Mouse (Mus musculus): ENCODE data around the gene Smarcd2. TPM values are rescaled to one million over a fixed set of nuclear protein-coding genes. Genes with fewer than 3 reads are reported as not detected.
"Not testable (repeated sequence)": the region's sequence is repeated elsewhere in the genome, so short reads cannot be mapped to it uniquely, and the experiment has no call there.

The Smarcd2 gene
- total RNA-seq, 2 experiments from 2014 or later = 17.7 to 21.5 TPM

GRCm38 (mm10) chr11:106255685-106256451, 16.9 kb downstream of the Smarcd2 start, which contains the start of the genes Ftsj3 and Psmc5:
TSS of gene Ftsj3 (minus strand) at chr11:106256079.
TSS of gene Psmc5 (plus strand) at chr11:106256154.
- DNase-seq (ENCODE audit: low spot score) = peak; percentile 94
- intact Hi-C loops (cut with DNase I) = loop anchor here (2.0 kb wide), 1 partner anchor 17 kb away; the partner anchor contains the start of gene Smarcd2

- DNase-seq (ENCODE audit: low spot score) = no peak
- intact Hi-C loops (cut with DNase I) = no loop called here
These were observed 17.6 kb downstream of the Smarcd2 start for GRCm38 (mm10) chr11:106255174-106255573.

GRCm38 (mm10) chr11:106254767-106255166, 18.0 kb downstream of the Smarcd2 start:
- intact Hi-C loops (cut with DNase I) = no loop called here
- DNase-seq (ENCODE audit: low spot score) = no peak

DNA sequence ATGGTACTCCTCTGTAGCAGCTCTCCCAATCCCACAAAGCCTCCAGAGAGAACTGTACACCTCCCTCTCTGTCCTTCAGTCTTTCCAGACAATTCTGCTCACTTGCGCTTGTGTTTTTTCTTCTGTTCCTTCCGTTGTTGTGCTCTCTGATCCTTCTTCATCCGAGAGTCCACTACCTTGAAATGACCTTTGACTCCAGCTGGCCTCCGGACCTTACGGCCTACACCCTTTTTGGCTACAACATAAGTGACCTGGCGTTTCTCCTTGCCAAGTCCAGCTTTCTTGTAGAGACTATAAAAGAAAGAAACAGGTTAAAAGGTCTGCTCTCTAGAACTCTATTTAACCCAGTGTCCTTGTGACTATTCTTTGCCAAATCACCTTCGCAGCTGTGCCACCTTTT, 23.4 kb downstream of the Smarcd2 start:
- intact Hi-C loops (cut with DNase I) = no loop called here
- DNase-seq (ENCODE audit: low spot score) = no peak

DNA sequence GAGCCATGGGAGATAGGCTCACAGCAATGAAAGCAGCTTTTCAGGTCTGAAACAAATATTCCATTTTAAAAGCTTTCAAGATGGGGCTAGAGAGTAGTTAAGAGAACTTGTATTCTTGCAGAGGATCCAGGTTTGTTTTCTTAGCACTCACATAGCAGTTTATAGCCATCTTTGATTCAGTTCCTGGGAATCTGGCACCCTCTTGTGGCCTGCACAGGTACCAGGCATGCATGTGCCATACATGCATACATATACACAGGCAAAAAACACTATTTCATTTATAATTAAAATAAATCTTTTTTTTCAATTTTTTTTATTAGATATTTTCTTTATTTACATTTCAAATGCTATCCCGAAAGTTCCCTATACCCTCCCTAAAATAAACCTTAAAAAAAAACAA, 25.9 kb downstream of the Smarcd2 start:
- no peak for DNase-seq (ENCODE audit: low spot score)
- intact Hi-C loops (cut with DNase I) = no loop called here

DNA sequence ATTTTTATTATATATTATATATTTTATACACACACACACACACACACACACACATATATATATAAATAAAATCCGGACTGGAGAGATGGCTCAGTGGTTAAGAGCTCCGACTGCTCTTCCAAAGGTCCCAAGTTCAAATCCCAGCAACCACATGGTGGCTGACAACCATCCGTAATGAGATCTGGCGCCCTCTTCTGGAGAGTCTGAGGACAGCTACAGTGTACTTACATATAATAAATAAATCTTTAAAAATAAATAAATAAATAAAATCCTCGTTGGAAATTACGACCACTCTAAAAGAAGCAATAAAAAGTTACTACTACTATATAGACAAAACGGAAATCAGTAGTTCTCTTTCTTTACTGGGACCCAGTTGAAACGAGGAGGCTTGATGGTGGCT, 38.8 kb downstream of the Smarcd2 start:
- intact Hi-C loops (cut with DNase I); DNase-seq (ENCODE audit: low spot score): not testable (repeated sequence)

DNA sequence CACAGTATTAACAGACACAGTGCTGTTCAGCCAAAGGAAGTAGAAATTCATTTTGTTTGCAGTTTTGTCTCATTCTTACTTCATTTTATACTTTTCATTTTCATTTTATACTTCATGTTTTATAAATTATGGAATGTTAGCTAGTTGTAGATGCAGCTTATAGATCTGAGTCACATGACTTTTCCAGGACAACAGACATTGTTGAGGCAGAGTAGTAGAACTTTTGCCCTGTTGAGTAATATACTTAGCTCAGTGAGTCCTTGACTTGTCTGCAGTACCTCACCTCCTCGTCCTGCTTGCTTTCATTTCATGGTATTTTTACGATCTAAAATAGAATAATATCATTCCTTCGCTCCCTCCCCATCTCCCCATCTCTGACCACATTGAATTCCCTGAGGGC, 52.2 kb downstream of the Smarcd2 start:
- DNase-seq (ENCODE audit: low spot score) = no peak
- intact Hi-C loops (cut with DNase I) = no loop called here

- peak; percentile 84 for DNase-seq (ENCODE audit: low spot score)
- intact Hi-C loops (cut with DNase I) = loop anchor here (2.0 kb wide), 1 partner anchor 56 kb away; the partner anchor contains the start of gene Smarcd2
These were observed 55.9 kb downstream of the Smarcd2 start, which contains the start of gene Ddx42 for GRCm38 (mm10) chr11:106216730-106217490. TSS of gene Ddx42 (plus strand) at chr11:106216926.

GRCm38 (mm10) chr11:106215927-106216729, 56.6 kb downstream of the Smarcd2 start, which contains the start of gene Ccdc47:
TSS of gene Ccdc47 (minus strand) at chr11:106216344.
- peak; percentile 93 for DNase-seq (ENCODE audit: low spot score)
- intact Hi-C loops (cut with DNase I) = loop anchor here (2.0 kb wide), 2 partner anchors 21 to 57 kb away; partner anchors contain the start of gene Smarcd2

GRCm38 (mm10) chr11:106215450-106215859, 57.3 kb downstream of the Smarcd2 start:
- intact Hi-C loops (cut with DNase I) = loop anchor here (2.0 kb wide), 1 partner anchor 21 kb away; no protein-coding TSS in a partner anchor
- no peak for DNase-seq (ENCODE audit: low spot score)

- intact Hi-C loops (cut with DNase I) = loop anchor here (2.0 kb wide), 1 partner anchor 20 kb away; no protein-coding TSS in a partner anchor
- no peak for DNase-seq (ENCODE audit: low spot score)
These were observed 57.9 kb downstream of the Smarcd2 start for GRCm38 (mm10) chr11:106214856-106215255.

Other genes starting within 250 kb of the Smarcd2 start
- 10 to 100 TPM; 41.0 to 42.6 TPM for gene Dcaf7, start 236.1 kb downstream of the Smarcd2 start, total RNA-seq (2021)
- gene Taco1, start 206.9 kb downstream of the Smarcd2 start, total RNA-seq (2021) = 10 to 100 TPM; 68.3 to 71.5 TPM
- gene Map3k3, start 188.4 kb downstream of the Smarcd2 start, total RNA-seq (2021) = 10 to 100 TPM; 35.7 to 42.7 TPM
- gene Gm10840, start 112.1 kb downstream of the Smarcd2 start, total RNA-seq (2021) = not detected
- 1 to 10 TPM; 4.3 to 5.9 TPM for gene Limd2, start 112.1 kb downstream of the Smarcd2 start, total RNA-seq (2021)
- gene Strada, start 70.8 kb downstream of the Smarcd2 start, total RNA-seq (2021) = 1 to 10 TPM; 6.4 to 6.6 TPM
- 10 to 100 TPM; 61.9 to 69.2 TPM for gene Ccdc47, start 56.6 kb downstream of the Smarcd2 start, total RNA-seq (2021)
- gene Ddx42, start 56.0 kb downstream of the Smarcd2 start, total RNA-seq (2021) = 10 to 100 TPM; 24.5 to 25.7 TPM
- 10 to 100 TPM; 20.8 to 21.8 TPM for gene Ftsj3, start 16.9 kb downstream of the Smarcd2 start, total RNA-seq (2021)
- gene Psmc5, start 16.8 kb downstream of the Smarcd2 start, total RNA-seq (2021) = 100 to 1,000 TPM; 103 to 107 TPM
- not detected for gene Tcam1, start 3.7 kb upstream of the Smarcd2 start, total RNA-seq (2021)
- not detected for gene Gh, start 28.9 kb upstream of the Smarcd2 start, total RNA-seq (2021)
- 1 to 10 TPM; 1.3 to 2.8 TPM for gene Cd79b, start 41.8 kb upstream of the Smarcd2 start, total RNA-seq (2021)
- 1 to 10 TPM; 9.7 to 9.9 TPM for gene Scn4a, start 80.3 kb upstream of the Smarcd2 start, total RNA-seq (2021)
- gene Prr29, start 92.5 kb upstream of the Smarcd2 start, total RNA-seq (2021) = under 1 TPM; 0.73 to 0.95 TPM
- 10 to 100 TPM; 26.1 to 32.0 TPM for gene Icam2, start 115.1 kb upstream of the Smarcd2 start, total RNA-seq (2021)
- 10 to 100 TPM; 10.0 to 10.2 TPM for gene Ern1, start 214.9 kb upstream of the Smarcd2 start, total RNA-seq (2021)